Mouse (Mus musculus) right cerebral cortex, postnatal 25 days (tissue): ENCODE measurements at regions not wholly inside any gene's neighbourhood (a gene's known extent, or its start where the extent isn't known, plus 50 kb on each side); places are given as distances from the start of the nearest gene placed in this dataset.
"Not testable (repeated sequence)": the region's sequence is repeated elsewhere in the genome, so short reads cannot be mapped to it uniquely, and the experiment has no call there.

Experiments
- DNase-seq: peaks from one replicate; pipeline ENCODE4 v3.0.0; 2022

DNA sequence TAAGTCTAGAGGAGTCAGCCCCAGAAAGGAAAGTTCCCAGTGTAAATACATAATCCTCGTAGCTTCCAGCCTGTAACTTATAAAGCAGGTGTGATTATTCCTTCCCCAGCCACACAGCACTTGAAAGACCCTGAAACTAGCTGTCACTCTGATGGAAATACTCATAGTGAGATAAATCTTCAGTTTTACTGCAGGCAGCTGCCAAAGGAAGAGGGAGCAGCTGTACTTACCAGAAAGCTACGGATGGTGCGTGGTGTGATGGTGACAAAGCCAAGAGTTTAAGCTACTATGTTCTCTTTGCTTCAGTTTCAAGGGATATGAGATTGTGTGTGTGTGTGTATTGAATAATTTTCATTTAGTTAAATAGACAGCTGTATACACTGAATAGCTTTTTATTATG is 1007.1 kb downstream of the Robo2 start:
- no peak for DNase-seq

- DNase-seq, result no peak
These were observed 1007.5 kb downstream of the Robo2 start for GRCm38 (mm10) chr16:73404099-73404498.

- no peak for DNase-seq
These were observed 1032.6 kb downstream of the Robo2 start for GRCm38 (mm10) chr16:73379056-73379455.

- no peak for DNase-seq
These were observed 1036.9 kb downstream of the Robo2 start for GRCm38 (mm10) chr16:73374608-73375165.

- DNase-seq, result no peak
These were observed 1042.9 kb downstream of the Robo2 start for GRCm38 (mm10) chr16:73368607-73369233.

DNA sequence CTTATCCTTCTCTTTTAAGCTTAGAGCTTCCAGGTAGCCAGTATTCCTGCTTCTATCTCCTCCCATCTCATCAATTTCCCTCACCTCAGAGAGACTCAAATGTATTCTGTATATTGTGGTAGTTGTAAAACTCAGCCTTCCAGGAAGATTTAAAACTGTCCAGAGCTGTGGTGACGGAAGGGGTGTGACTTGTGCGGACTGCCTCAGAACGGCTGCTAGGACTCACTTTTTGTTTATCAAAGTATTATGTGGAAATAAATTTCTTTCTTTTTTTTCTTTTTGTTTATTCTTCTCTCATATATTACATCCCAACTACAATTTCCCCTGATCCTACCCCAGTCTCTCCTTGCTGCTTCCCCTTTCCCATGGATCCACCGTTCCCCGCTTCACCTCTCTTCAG is 1043.7 kb downstream of the Robo2 start:
- DNase-seq, result no peak

DNA sequence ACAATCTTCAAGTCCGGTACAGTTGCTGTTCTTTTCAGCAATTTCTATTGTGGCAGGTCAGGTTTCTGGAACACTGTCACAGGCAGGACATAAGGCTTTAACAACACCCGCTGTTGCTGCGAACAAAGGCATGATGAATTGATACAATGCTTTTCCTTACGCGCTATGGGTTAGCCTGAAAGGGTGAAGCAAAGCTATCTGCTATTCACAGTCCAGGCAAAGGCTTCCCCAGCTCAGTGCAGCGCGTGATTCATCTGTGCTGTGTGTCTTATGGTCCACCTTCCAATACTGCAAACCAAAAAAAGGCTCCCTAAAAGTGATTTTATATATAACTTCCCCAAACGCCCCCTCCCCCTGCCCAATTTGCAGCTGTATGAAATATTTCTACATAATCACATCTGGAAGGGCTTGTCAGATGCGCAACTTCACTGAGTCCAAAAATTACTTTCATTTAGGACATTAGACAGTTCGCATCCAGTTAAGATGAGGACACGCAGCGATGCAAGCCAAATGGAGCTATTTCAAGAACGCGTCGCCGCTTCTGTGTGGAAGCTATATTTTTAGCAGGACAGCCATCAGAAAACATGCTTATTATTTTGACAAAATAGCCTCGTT is 1044.3 kb downstream of the Robo2 start:
- DNase-seq, result peak; percentile 12

GRCm38 (mm10) chr16:73350698-73351097 is 1042.6 kb downstream of the Robo1 start:
- DNase-seq, result no peak

DNA sequence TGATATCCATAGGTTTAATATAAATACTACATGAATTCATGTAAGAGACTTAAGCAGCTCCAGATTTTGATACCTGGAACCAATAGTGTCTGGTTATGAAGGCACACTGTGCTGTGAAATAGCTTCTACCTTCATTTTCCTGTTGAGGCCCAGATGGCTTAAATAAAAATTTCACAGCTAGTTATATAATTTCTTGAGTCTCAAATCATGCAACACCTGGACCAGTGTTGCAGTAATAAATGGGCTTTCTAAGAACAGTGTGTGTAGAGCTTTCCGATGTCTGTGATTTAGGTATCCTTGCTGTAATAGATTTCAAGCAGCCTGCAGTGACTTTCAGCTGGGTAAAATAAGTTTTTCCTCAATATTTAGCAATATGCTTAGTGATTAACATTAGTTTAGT is 1035.8 kb downstream of the Robo1 start:
- no peak for DNase-seq

- no peak for DNase-seq
These were observed 1035.4 kb downstream of the Robo1 start for GRCm38 (mm10) chr16:73343531-73343930.

- no peak for DNase-seq
These were observed 1009.5 kb downstream of the Robo1 start for GRCm38 (mm10) chr16:73317644-73318043.

- DNase-seq, result no peak
These were observed 1002.0 kb downstream of the Robo1 start for GRCm38 (mm10) chr16:73310096-73310495.

- no peak for DNase-seq
These were observed 971.8 kb downstream of the Robo1 start for GRCm38 (mm10) chr16:73279951-73280350.

DNA sequence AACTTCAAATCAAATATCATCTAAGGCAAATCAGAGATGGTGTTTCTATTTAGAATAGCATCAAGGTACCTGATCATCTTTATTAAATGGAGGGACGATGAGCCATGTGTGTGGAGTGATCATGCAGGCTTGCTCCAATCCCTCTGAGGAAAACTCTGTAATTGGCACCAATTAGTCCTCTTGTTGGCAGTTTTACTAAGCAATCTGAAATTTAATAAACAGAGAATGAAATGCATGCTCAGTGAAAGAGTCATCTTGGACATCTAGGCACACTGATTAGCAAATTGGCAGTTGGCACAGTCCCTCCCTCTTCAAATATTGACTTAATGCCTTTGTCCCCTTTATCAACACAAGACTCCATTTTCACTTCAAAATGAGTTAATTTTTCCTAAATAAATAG is 951.6 kb downstream of the Robo1 start:
- no peak for DNase-seq

DNA sequence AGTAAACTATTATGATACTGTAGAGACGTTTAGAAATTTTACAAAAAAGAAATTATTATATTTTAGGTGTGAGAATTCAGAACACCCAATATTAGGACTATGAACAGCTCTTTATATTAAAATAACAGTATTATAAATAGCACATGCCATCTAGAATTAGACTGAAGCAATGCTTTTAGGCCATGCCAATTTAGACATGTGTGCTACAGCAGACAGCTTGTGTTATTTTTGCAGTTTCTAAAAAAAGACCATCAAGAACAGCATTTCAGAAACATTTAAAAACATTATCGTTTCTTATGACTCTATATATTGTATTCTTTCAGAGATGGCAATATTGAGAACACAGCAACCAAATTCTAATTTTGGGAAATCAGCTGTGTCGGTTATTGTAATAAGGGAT is 951.2 kb downstream of the Robo1 start:
- no peak for DNase-seq

DNA sequence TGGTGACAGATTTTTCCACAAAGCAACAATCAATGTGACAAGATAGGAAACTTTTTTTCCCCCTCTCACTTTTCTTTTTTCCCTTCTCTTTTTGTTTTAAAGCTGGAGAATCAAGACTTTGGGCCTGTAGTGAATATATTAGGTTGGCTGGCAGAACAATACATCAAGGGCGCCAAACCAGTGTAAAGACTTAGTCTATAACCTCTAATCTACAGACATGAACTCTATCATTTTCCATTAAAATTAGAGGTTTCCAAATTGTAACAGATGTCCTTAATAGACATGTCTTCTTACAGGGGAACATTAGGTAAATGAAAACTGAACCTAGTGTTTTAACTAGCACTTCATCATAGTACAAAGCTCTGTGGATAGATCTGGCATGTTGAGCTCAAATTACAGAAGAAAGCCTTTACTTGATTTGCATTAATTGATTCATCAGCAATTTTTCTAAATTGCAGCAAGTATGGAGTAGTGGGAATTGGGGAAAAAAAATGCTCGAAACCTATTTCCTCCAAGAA is 937.0 kb downstream of the Robo1 start:
- DNase-seq, result no peak

DNA sequence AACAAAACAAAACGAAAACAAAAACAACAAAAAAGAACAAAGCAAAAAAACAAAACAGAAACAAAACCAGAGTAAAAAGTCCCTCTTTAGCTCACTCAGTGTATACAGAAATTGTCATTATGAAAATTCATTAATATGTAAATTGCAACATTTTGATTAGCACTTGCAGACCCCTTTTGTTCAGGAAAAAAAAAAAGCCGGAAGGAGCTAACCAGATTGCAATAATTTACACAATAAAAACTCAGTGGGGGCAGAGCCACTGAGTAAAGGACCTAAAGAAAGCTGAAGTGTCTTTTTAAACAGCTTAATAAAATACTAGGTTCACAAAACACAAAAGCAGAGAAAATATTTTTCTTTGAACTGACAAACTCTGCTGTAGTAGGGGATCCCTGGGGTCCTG is 922.5 kb downstream of the Robo1 start:
- no peak for DNase-seq

DNA sequence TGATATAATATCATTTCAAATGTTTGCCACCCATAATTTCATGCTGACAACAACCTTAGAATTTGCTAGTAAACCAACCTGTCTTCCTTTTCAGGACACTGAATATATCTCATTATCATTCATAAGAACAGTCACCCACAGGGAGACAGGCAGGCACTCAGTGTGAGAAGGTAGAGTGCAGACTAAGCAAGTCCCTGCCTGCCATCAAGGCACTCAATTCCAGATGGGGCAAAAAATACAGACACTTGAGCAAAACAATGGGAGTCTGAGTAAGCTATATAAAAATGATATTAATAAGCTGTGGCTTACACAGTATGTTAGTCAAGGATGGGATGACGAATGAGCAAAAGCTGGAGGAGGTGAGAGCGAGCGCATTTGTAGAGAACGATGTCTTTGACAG is 909.4 kb downstream of the Robo1 start:
- DNase-seq, result no peak

GRCm38 (mm10) chr16:73203542-73203941 is 895.4 kb downstream of the Robo1 start:
- no peak for DNase-seq

GRCm38 (mm10) chr16:73200991-73201390 is 892.9 kb downstream of the Robo1 start:
- no peak for DNase-seq

DNA sequence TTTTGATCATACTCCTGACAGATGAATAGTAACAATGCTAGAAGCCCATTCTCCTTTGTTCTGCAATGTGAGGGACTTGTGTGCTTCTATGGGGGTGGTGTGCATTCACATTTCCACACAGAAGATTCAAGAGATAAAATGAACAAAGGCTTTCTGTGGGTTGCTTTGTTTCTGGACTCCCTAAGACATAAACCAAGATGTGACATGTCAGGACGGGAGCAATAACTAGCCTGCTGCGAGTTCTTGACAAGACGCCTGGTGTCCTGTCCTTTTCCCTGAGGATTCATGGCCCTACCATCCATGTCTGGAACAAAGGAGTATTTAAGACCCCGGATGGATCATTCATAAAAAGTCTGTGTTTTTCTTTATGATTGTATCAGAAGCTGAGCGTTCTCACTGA is 874.7 kb downstream of the Robo1 start:
- no peak for DNase-seq

DNA sequence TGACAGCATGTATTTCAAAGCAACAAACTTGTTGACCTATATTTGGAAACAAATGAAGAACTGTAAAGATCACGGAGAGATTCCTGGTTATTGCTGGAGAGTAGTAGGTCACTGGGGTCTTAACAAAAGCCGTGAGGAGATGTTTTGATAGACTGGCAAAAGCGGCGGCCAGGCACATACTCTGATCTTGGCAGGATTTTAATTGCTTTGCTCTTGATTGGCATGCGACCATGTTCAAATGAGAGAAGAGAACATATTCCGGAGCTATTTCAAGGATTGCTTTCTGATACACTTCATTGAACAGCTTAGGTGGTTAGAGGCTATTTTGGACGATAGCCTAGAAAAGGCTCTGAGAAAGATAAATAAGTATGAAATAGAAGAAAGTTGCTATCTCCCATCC is 874.2 kb downstream of the Robo1 start:
- no peak for DNase-seq

DNA sequence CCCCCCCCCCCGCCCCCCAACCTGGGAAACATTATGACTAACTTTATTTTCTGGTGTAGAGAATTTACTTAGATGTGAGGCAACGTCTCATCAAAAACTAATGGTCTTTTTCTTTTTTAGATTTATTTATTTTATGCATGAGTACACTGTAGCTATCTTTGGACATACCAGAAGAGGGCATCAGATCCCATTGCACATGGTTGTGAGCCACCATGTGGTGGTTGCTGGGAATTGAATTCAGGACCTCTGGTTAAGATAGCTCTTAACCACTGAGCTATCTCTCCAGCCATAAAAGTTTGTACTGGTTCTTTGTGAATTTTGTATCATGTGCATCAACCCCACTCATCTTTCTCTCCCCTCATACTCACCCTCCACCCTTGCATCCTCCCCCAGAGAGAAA is 847.3 kb downstream of the Robo1 start:
- no peak for DNase-seq

DNA sequence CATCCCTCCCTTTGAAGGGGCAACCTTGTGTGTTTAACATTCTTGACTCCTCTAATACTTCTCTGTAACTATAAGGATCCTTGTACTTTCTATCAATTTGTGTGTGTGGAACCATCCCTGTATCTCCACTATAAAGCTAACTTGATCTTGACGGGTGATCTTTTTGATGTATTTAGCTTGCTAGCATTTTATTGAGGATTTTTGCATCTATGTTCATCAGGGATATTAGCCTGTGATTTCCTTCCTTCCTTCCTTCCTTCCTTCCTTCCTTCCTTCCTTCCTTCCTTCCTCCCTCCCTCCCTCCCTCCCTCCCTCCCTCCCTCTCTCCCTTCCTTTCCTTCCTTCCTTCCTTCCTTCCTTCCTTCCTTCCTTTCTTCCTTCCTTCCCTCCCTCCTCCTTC is 819.8 kb downstream of the Robo1 start:
- DNase-seq, result not testable (repeated sequence)

GRCm38 (mm10) chr16:73120568-73120967 is 812.5 kb downstream of the Robo1 start:
- DNase-seq, result no peak
